Mouse (Mus musculus) liver, adult 2 months (tissue): ENCODE measurements at regions not wholly inside any gene's neighbourhood (a gene's known extent, or its start where the extent isn't known, plus 50 kb on each side); places are given as distances from the start of the nearest gene placed in this dataset.

Source experiments
- DNase-seq: peaks from one replicate; pipeline ENCODE4 v3.0.0-alpha.2; 2011; ENCODE audit warnings: low read depth, low spot score; ENCODE audit errors: extremely low read depth
- H3K27ac ChIP-seq: fragments of 200-500 bp; replicated peaks from 2 replicates; pipeline ENCODE4 v1.5.1; 2012; ENCODE audit warnings: low read depth, mild to moderate bottlenecking, control low read depth, inconsistent platforms, low read length; ENCODE audit not compliant: insufficient read depth
- H3K27me3 ChIP-seq: fragments of 200-500 bp; 2 replicates; pipeline ENCODE4 v1.6.1; 2012; ENCODE audit warnings: mild to moderate bottlenecking, moderate library complexity, low read length, inconsistent platforms; ENCODE audit not compliant: control insufficient read depth, insufficient read depth
- H3K36me3 ChIP-seq: fragments of 200-500 bp; 2 replicates; pipeline ENCODE4 v1.6.1; 2012; ENCODE audit warnings: low read length, inconsistent platforms; ENCODE audit not compliant: control insufficient read depth, insufficient read depth
- H3K4me1 ChIP-seq: fragments of 200-500 bp; 2 replicates; pipeline ENCODE4 v1.6.1; 2011; ENCODE audit warnings: low read length; ENCODE audit not compliant: control insufficient read depth, insufficient read depth
- H3K4me3 ChIP-seq: fragments of 200-500 bp; 2 replicates; pipeline ENCODE4 v1.5.1; 2011; ENCODE audit warnings: low read depth, mild to moderate bottlenecking, control low read depth, low read length, moderate library complexity; ENCODE audit not compliant: insufficient read depth
- H3K79me2 ChIP-seq: fragments of 200-500 bp; 2 replicates; pipeline ENCODE4 v1.6.1; 2012; ENCODE audit warnings: inconsistent platforms, mild to moderate bottlenecking, low read length, moderate library complexity; ENCODE audit not compliant: control insufficient read depth, insufficient read depth
- H3K9ac ChIP-seq: fragments of 200-500 bp; 2 replicates; pipeline ENCODE4 v1.6.1; 2012; ENCODE audit warnings: low read depth, mild to moderate bottlenecking, control low read depth, inconsistent platforms, low read length
- CTCF ChIP-seq: fragments of 200-500 bp; IDR thresholded peaks from 2 replicates; pipeline ENCODE4 v1.5.1; 2011; ENCODE audit warnings: low read depth, low read length, control low read depth
- POLR2A ChIP-seq: fragments of 200-500 bp; IDR thresholded peaks from 2 replicates; pipeline ENCODE4 v1.6.1; 2011; ENCODE audit warnings: low read length, control low read depth; ENCODE audit not compliant: insufficient read depth; ENCODE audit errors: extremely low read depth
- WGBS: fragments of 180-500 bp; shearing (Covaris S2); methylation state at CpG from one replicate; pipeline ENCODE4 v1.1.7; 2018; 5-methylcytosine and 5-hydroxymethylcytosine counted together

DNA sequence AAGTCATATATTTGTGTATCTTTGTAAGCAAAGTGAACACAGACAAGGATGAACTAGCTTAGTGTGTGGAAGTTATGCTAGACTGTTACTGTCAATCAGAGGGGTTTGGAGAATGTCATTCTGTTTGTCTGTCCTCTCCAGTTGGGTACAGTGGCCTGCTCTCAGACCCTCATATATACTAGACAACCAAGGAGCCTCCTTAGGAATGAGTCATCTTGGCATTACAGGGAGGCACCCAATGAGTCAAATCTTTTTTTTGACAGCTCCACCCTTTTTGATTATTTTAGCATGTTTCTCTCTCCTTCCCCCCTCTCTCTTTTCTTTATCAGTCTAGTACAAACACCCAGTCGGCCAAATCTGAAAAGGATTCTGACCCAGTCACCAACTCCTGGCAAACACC is 416.3 kb upstream of the Ubash3b start:
- Histone ChIP-seq H3K27ac (no peak overlapping the region), H3K36me3 (no peaks in the 10 kb centered on the region), H3K4me1 (no peaks in the 10 kb centered on the region), H3K79me2 (no peaks in the 10 kb centered on the region), H3K27me3 (peaks cover 3% of the 10 kb centered on the region; the same call in 1 of the 2 replicates), H3K9ac (no peak overlapping the region), H3K4me3 (no peak overlapping the region)
- DNase-seq: no peak
- no peak for TF ChIP-seq CTCF
- no peak for TF ChIP-seq POLR2A
- 15% methylated on average over 1 of the region's 1 CpGs for WGBS

DNA sequence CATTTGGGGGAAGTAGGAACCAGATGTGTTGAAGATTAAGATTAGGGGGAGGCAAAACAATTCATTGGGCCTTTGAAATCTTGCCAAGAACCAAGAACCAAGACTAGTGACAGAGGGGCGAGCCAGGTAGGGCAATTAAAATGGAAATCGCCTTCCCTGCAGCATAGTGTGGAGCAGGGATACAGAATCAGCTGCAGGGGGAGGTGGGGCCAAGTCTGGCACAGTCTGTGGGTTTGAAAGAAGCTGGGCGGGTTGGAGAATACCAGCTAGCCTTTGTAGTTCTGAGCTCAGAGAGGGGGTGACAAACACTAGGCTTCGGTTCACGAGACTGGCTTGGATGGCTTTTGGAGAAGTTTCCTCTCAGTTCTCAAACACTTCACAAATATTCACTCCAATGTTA is 414.3 kb upstream of the Ubash3b start:
- WGBS: 56% methylated on average over 5 of the region's 5 CpGs
- TF ChIP-seq POLR2A: no peak
- no peak for TF ChIP-seq CTCF
- Histone ChIP-seq H3K79me2 (no peaks in the 10 kb centered on the region), H3K27me3 (peaks cover 3% of the 10 kb centered on the region; the same call in 1 of the 2 replicates), H3K36me3 (no peaks in the 10 kb centered on the region), H3K4me3 (no peak overlapping the region), H3K4me1 (no peaks in the 10 kb centered on the region), H3K9ac (no peak overlapping the region), H3K27ac (no peak overlapping the region)
- no peak for DNase-seq

DNA sequence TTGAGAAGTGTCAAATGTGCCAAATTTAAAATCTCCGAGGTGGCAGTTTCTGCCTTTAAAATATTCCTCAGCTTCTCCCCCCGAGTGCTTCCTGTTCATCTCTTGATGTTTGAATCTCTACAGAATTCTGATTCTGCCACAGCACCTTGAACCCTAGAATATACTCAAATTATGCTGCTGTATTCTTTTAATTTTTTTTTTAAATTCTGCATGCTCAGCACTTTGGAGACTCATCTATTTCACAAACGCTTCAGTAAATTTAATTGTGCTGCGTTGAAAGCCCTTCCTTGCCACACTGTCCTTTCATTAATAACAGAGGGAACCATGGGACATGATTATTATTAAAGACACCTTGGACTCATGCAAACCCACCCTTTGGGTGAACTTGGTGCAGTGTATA is 408.8 kb upstream of the Ubash3b start:
- no peaks in the 10 kb centered on the region for H3K36me3 ChIP-seq
- WGBS: 89% methylated on average over 4 of the region's 4 CpGs
- H3K4me3 ChIP-seq: no peak overlapping the region
- H3K4me1 ChIP-seq: no peaks in the 10 kb centered on the region
- no peaks in the 10 kb centered on the region for H3K79me2 ChIP-seq
- TF ChIP-seq POLR2A: no peak
- TF ChIP-seq CTCF: no peak
- no peak overlapping the region for H3K27ac ChIP-seq
- no peaks in the 10 kb centered on the region for H3K27me3 ChIP-seq
- no peak overlapping the region for H3K9ac ChIP-seq
- no peak for DNase-seq

DNA sequence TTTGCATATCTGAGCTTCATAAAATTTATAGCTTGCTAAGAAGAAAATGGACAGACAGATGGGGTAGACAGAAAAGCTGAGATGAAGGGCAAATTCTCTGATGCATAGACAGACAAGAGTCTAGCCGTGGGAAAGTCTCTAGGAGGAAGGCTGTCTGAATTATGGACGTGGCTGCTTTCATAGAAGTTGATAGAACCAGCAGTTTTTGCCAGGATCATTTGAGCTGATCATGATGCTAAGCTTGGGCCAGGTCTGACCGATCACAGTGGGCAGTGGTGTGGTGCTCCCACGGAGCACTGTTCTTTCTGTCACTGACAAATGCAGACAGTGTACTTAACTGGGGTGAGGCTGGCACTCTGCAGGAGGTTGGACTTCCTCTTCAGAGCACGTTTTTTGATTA is 405.0 kb upstream of the Ubash3b start:
- H3K27me3 ChIP-seq: no peaks in the 10 kb centered on the region
- TF ChIP-seq CTCF (no peak), POLR2A (no peak)
- DNase-seq: no peak
- H3K79me2 ChIP-seq: no peaks in the 10 kb centered on the region
- no peaks in the 10 kb centered on the region for H3K36me3 ChIP-seq
- 66% methylated on average over 5 of the region's 5 CpGs for WGBS
- H3K4me1 ChIP-seq: no peaks in the 10 kb centered on the region
- H3K9ac ChIP-seq: no peak overlapping the region
- no peak overlapping the region for H3K4me3 ChIP-seq
- H3K27ac ChIP-seq: no peak overlapping the region

DNA sequence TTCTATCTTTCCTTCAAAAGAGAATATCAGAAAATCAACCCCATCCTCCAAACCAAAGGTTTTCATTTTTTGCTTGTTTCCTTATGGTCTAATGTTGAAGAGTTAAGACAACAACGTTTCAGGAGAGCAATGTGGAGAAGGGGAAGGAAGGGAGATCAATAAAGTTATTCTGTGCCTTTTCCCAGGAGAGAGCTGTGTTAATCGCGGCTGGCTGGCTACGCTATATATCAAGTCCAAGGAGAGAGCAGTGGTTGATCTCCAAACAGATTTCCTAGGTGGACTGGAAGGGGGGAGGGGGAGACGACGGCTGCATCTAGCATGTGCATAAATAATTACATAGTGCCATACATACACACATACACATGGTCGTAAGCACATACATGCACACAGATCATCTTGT is 404.3 kb upstream of the Ubash3b start:
- no peaks in the 10 kb centered on the region for H3K27me3 ChIP-seq
- no peaks in the 10 kb centered on the region for H3K4me1 ChIP-seq
- TF ChIP-seq POLR2A (no peak), CTCF (no peak)
- no peaks in the 10 kb centered on the region for H3K79me2 ChIP-seq
- H3K9ac ChIP-seq: no peak overlapping the region
- DNase-seq: no peak
- no peaks in the 10 kb centered on the region for H3K36me3 ChIP-seq
- 79% methylated on average over 7 of the region's 7 CpGs for WGBS
- no peak overlapping the region for H3K4me3 ChIP-seq
- H3K27ac ChIP-seq: no peak overlapping the region

DNA sequence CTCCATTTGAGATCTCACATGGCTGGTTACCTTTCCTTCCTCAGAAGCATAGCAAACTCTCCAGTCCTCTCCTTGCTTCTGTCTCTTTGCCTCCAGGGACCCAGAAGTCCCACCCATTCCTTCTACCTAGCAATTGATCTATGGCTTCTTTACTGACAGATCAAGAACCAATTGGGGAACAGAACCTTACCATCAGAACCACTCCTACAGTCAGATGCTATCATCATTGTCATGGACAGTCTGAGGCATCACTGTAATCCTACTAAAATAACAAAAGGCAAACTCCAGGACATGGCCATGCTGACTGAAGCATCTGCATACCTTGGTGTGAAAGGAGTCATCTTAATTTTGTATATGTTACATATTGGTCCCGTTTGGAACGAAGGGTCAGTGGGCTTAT is 401.9 kb upstream of the Ubash3b start:
- WGBS: 91% methylated on average over 2 of the region's 2 CpGs
- no peak overlapping the region for H3K9ac ChIP-seq
- H3K36me3 ChIP-seq: no peaks in the 10 kb centered on the region
- no peak for DNase-seq
- H3K4me3 ChIP-seq: no peak overlapping the region
- no peak for TF ChIP-seq CTCF
- no peak for TF ChIP-seq POLR2A
- no peaks in the 10 kb centered on the region for H3K79me2 ChIP-seq
- no peak overlapping the region for H3K27ac ChIP-seq
- H3K4me1 ChIP-seq: no peaks in the 10 kb centered on the region
- no peaks in the 10 kb centered on the region for H3K27me3 ChIP-seq
